Mouse (Mus musculus): ENCODE results near the gene Ago3. TPM values are rescaled to one million over a fixed set of nuclear protein-coding genes. Genes with fewer than 3 reads are reported as not detected.

The Ago3 gene
- polyA plus RNA-seq, 1 experiment, result 5.9 TPM

DNA sequence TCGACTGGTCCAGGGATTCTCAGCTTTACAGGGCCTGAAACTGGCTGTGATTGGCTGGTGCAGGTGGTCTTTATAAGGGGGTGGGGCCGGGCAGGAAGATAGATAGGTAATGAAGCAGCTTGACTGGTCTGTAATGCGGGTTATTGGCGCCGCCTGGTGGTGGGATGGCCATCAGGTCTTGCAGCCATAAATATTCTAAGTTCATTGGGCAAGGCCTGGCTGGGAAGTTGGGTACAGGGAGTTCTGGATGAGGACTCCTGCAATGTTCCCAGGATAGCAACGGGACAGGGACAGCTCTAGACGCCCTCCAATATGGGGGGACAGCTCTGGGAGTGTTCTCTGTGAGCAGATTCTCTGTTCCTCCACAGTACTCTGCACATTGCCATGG is 119.4 kb downstream of the Ago3 start:
- DNase-seq (ENCODE audit: low spot score), result peak; percentile 83

DNA sequence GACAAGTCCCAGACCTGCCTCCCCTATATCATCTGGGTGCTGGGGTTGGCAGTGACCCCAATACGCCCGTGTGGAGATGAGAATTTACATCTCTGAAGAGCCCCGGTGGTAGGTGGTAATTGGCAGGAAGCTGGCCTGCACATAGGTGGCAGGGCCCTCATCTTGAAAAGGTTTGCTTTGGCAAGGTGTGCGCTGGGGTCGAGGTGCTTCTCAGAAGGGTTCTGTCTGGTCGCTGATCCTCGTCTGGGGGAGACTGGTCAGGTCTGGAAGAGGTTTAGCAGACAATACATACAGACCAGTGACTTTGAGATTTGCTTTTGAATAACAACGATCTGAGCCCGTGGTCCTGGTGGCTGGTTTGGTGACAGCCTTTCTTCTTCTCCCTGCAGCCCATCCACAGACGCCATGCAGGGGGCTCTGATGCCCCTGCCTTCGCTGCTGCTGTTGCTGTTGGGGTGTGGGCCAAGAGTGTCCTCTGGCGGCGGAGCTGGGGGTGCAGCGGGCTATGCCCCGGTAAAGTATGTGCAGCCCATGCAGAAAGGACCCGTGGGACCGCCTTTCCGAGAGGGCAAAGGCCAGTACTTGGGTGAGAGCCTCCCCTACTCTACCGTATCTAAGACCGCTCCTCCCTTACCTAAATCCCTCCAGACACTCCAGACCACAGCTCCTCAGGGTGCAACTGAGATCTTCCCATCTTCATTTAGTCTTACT is 120.0 kb downstream of the Ago3 start:
- peak; percentile 23 for DNase-seq (ENCODE audit: low spot score)

DNA sequence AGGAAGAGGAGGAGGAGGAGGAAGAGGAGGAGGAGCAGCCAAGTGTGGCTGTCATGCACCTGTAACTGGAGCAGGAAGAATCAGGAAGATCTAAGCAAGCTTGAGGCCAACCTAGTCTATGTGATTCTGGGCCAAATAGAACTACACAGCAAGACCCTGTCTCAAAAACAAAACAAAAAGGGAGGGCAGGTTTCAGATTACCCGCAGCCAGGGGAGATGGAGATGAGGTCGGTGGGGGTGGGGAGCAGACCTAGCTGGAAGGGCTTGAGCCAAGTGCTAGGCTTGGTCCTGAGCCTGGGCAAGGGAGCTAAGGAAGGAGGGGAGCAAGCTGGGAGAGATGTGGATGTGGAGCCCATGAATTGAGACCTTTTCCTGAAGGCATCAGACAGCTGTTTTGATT is 122.5 kb downstream of the Ago3 start:
- DNase-seq (ENCODE audit: low spot score), result no peak

DNA sequence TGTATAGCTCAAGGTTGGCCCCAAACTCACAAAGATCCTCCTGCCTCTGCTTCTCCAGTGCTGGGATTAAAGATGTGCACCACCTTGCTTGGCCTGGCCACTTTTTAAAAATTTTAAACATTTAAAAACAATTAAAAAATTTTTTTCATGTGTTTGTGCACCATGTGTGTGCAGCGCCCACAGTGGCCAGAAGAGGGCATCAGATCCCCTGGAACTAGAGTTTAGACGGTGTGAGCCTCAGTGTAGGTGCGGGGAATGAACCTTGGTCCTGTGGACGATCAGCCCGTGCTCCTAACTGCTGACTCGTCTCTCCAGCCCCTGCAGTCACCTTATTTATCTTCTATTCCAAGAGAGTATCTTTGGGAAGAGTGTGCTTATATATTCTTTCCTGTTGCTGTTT is 123.3 kb downstream of the Ago3 start:
- DNase-seq (ENCODE audit: low spot score), result no peak

DNA sequence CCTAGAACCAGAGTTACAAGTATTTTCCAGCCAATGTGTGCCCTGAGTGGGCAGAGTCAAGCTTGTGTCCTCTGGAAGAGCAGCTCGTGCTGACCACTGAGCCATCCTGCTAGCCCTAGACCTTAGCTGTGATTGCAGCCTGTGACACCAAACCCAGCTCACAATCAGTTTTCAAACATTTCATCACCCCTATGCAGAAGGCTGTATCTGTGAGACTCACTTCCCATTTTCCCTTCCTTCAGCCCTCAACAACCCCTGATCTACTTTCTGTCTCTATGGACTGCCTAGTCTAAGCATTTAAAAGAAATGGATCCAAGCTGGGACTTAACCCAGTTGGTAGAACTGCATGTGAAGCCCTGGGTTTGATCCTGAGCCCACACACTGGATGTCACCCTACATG is 123.9 kb downstream of the Ago3 start:
- DNase-seq (ENCODE audit: low spot score), result no peak

DNA sequence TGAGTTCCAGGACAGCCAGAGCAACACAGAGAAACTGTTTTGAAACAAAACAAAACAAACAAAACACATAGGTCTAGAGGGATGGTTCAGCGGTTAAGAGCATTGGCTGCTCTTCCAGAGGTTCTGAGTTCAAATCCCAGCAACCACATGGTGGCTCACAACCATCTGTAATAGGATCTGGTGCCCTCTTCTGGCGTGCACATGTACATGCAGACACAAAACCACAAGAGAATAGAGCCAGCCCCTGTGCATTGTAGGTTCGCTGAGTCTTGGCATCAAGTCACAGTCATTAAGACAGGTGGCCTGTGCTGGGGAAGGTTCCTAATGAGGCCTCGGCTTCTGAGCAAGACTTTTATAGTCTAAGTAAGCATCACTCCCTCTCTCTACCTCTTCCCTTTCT is 125.5 kb downstream of the Ago3 start:
- no peak for DNase-seq (ENCODE audit: low spot score)

DNA sequence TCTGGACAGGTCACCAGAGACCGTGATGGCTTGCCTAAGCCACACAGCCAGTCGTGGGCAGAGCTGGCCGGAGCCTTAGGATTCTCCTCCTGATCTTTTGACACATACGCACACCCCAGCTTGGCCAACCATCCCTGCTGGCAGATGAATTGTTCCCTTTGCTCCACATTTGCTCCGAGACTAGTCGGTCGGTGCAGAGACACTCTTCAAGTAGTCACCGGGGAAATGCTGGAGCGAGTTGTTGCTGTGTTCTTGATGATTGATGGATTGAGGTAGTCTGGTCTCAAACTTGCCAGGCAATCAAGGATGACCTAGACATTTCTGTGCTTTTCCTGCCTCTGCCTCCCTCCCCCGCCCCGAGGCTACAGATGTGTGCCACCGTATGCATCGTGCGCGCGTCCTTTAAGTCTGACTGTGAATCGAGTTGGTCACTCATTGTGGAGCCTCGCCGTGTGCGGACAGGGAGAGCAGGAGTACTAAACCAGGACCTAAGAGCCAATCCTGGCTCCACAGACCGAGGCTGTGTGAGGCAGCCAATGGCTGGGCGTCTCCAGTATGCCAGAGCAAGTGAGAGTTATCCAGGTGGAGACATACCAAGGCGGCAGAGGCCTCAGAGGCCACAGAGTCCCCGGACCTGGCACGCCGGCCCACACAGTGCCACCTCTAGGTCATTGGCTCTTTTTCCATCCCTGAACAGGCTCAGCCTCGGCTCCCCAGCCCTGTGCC is 127.6 kb downstream of the Ago3 start:
- DNase-seq (ENCODE audit: low spot score), result peak; percentile 19

DNA sequence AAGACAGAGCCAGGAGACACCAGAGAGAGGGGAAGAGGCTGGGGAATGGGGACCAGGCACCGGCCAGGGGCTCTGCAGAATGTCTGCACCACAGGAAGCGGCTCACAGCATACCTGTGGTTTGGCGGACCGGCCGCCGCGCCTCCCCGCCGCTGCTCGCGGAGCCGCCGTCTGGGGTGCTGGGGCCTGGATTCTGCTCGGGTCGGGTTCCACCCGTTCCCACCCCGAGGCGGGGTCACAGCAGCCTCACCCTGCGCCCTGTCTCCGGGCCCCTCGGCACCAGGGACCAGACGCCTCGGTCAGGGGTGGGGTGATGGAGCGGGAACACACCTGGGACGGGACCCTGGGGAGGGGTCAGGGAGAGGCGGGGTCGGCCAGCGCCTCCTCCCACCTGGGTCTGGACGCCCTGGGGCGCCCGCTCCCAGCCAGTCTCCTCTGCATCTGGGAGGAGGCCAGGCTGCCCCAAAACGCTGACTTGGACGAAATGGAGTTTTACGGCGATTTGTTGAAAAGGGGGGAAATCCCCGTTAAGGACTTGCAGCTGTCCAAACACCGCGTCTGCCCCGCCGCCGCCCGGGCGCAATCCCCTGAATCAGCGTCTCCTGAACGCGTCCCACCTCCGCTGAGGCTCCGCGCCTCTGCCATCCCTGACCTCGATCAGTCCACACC is 128.3 kb downstream of the Ago3 start:
- DNase-seq (ENCODE audit: low spot score), result peak; percentile 34

DNA sequence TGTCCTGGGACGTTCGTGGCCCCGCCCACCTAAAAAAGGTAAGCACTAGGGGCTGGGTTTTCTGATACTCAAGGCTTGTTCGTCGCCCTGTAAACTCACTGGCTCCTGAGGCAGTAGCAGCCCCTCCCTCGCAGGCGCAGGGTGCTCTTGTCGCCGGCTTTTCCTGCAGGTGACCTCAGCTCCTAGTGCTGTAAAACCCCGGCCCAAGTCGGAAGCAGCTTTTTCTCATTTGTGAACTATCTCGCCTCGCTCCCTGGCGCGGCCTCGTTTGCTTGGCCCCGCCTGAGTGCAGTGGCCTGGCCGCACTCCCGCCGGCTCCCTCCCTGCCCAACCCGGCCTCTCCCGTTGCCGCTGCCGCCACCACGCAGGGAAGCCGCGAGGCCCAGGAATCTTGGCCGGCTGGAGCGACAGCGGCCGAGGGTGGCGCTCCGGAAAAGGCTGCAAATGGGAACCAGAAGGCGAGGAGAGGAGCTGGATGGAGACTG is 132.7 kb downstream of the Ago3 start:
- DNase-seq (ENCODE audit: low spot score), result peak; percentile 53

DNA sequence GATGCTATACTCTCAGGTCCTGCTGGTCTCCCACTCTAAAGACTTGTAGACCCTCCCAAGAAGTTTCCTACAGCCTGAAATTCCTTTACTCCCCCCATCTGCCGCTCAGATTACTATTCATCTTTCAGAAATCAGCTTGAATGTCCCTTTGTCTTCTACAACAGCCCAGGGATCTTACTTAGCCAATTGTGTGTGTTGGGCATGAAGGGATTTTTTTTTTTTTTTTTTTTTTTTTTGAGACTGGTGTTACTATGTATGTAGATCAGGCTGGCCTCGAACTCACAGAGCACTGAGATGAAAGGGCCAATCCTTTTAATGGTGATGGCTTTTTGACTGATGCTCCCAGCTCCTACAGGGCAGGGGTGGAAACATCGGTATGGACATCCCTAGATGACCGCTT is 133.4 kb downstream of the Ago3 start:
- DNase-seq (ENCODE audit: low spot score), result no peak

DNA sequence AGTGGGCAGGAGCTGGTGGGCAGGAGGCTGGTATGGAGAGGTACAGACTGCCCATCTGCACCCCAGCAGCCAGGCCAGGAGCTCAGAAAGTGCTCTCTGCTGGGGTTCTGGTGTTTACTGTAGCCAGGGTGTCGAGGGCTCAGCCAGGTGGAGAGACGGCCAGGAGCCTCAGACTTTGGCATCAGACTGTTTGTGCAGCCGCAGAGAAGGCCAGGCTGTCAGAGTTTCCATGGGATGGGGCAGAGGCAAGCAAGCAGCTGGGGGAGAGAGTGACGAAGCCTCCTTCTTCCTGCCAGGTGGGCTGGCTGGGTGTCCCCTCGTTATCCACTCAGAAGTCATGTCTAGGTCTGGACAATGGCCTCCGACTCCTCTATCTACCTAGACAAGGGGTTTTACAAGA is 134.2 kb downstream of the Ago3 start:
- DNase-seq (ENCODE audit: low spot score), result peak; percentile 16

DNA sequence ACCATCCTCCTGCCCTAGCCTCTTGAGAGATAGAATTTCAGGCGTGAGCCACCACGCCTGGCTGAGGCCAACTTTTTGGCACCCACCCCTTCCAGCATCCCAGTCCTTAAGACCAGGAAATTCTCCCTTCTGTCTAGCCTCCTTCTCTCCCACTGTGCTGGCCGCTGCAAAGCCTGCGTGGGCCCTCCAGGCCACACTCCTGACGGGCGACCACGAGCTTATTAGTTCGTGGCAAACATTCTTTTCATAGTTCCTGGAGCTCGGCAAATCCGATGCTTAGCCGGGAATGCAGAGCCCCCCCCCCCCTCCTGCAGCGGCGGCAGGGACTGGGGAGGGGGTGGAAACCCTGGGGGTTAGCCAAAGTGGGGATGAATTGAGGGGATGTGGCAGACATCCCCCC is 138.2 kb downstream of the Ago3 start:
- no peak for DNase-seq (ENCODE audit: low spot score)

DNA sequence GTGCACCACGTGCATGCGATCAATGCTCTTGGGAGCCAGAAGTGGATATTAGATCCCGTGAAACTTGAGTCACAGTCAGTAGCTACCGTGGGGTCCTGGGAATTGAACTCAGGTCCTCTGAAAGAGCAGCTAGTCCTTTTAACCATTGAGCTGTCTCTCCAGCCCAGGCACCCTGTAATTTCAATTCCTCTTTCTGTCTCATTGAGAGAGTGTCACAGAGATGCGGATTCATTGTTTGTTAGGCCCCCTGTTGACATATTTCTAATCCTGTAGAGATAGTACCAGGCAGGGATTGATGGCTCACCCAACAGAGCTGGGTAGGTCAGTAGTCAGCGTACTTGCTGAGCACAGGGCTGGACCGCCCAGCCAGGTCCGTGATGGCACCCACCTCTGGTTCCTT is 139.0 kb downstream of the Ago3 start:
- DNase-seq (ENCODE audit: low spot score), result no peak

DNA sequence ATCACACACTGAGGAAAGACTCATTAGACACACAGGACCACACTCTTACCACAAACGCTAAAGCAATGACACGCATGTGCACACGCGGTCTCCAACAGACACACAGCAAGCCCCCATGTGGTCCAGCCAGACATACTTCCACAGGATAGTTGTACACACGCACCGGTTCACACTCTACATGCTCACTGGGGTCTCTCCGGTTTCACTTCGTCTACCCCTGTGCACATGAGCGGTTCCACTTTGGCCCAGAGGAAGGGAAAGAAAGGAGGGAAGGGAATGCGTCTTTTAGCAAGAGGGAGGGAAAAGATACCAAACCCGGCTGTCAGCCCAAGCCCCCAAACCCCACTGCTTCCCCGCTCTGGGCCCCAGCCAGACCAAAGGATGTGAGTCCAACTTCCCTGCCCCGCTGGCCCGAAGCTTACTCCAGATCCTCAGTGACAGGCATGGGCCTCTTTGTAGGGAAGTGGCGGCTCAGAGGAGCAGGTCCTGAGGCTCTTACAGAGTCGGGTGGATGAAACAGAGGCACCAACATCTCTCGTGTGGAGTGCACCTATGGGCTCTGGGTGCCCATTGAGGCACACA is 141.2 kb downstream of the Ago3 start:
- DNase-seq (ENCODE audit: low spot score), result no peak

DNA sequence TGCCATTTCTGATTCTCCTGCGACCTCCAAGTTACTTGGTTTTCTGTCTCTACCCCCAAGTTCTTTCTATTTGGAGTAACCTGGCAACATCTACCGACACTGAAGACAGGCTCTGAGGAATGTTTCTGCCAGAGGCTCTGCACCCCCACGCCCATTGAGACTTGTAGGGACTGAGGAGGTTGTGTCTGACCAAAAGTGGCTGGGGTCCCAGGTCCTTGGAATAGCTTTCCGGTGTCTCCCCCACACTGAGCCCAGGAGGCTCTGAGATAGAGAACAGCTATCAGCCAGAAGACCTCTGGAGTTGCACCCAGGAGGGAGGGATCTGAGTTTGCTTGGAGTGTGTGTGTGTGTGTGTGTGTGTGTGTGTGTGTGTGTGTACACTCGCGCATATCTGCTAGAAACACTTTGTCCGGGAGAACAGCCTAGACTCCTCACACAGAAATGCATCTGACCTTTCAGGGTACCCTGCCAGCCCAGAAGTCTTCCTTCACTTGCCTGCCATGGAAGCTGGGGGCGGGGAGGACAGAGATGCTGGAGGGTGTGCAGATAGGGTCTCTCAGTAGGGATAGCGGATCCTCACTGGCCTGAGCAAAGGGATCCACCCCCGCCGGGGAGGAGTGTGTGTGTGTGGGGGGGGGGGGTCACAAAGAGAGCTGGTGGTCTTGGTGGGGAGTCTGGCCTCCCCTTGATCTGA is 141.9 kb downstream of the Ago3 start:
- no peak for DNase-seq (ENCODE audit: low spot score)

DNA sequence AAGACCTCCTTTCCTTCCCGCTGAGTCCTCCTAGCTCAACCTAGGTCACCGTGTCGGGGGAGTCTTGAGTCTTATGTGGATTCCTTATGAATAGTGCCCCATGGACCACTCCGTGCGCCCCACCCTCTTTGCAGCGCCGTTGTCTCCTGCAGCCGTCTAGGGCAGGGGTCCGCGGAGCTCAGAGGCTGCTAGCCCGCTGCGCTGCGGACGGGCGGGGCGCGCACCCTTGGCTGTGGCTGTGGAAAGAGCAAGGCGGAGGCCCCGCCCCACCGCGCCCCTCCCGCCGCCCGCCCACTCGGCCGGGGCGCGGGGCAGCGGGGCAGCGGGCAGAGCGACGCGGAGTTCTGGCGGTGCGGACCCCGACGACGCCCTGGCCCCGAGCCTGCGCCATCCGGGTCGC is 142.9 kb downstream of the Ago3 start, which contains the start of gene Col8a2:
Gene Col8a2 (plus strand): TSS at position 302 of the 400 bp plus-strand sequence.
- no peak for DNase-seq (ENCODE audit: low spot score)

DNA sequence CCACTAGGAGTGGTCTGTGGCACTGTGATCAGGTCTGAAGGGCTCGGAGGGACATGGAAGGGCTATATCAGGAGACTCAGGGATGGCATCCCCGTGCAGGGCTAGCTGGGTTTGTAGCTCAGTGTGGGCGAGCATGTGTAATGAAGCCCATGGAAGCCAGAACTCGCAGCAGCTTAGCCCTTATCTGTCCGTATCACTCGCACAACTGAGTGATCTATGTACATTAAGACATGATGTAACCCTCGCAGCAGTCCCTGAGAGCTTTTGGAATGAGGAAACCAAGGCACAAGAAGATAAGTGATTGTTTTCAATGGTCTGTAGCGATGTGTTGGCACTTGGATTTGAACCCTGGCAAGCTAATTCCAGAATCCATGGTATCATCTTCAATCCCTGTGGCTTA is 145.8 kb downstream of the Ago3 start:
- DNase-seq (ENCODE audit: low spot score), result no peak

DNA sequence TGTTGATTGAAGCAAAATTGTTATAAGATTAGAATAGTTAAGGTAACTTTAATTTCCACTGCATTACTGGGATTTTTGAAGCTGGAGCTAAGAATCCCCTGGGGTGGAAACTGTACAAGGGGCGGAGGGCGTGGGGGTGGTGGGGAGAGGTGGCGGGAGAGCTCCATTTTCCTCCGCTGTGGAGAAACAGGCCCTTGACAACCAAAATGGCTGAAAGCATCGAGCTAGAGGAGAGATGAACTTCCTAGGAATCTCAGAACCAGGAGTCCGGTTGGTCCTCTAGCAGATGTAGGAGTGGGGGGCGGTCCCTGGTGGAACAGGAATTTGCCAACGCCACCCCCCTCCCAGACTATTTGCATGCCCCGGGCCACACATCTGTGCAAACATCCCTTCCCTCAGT is 147.7 kb downstream of the Ago3 start:
- DNase-seq (ENCODE audit: low spot score), result no peak
